Mouse (Mus musculus): ENCODE results near the gene Gm21883. TPM values are rescaled to one million over a fixed set of nuclear protein-coding genes. Genes with fewer than 3 reads are reported as not detected.

The Gm21883 gene
- not detected for polyA plus RNA-seq (2017; shearing (Covaris generic))

GRCm38 (mm10) chrX:31574183-31574582 lies at the start of gene Gm21883:
TSS of gene Gm21883 (minus strand) at chrX:31574283.

GRCm38 (mm10) chrX:31618820-31619219 lies 44.7 kb upstream of the Gm21883 start, which contains the start of gene Spin2e:
TSS of gene Spin2e (minus strand) at chrX:31618920.

Other genes with a start within 250 kb of the Gm21883 start
- gene Btbd35f26, start 237.8 kb downstream of the Gm21883 start, polyA plus RNA-seq (2017; shearing (Covaris generic)): not detected
- gene Btbd35f19, start 190.4 kb downstream of the Gm21883 start, polyA plus RNA-seq (2017; shearing (Covaris generic)): not detected
- gene Spin2e, start 44.6 kb upstream of the Gm21883 start, polyA plus RNA-seq (2017; shearing (Covaris generic)): not detected
- gene Btbd35f25, start 142.9 kb upstream of the Gm21883 start, polyA plus RNA-seq (2017; shearing (Covaris generic)): not detected

Measured in inflammation-experienced regulatory T-cells, adult 16 weeks (primary cell).